Mouse (Mus musculus) layer of hippocampus, postnatal 14 days (tissue): ENCODE data around the gene Zwilch. TPM values are rescaled to one million over a fixed set of nuclear protein-coding genes. Genes with fewer than 3 reads are reported as not detected.
"Not testable (repeated sequence)": the region's sequence is repeated elsewhere in the genome, so short reads cannot be mapped to it uniquely, and the experiment has no call there.

ENCODE experiments used
- DNase-seq, 2 experiments: peaks; one replicate each; pipeline ENCODE4 v3.0.0; 2021 to 2022; ENCODE audit warnings: low spot score in 2 of 2, mixed read lengths in 1 of 2
- total RNA-seq, 2 experiments: library from RNA; stranded (reverse); gene quantifications; 2 replicates each; pipeline ENCODE4 v1.2.3; 2021

The Zwilch gene
- total RNA-seq, 2 experiments from 2014 or later, result 4.8 to 6.2 TPM

- DNase-seq, result not testable (repeated sequence)
Measured at GRCm38 (mm10) chr9:64183295-64183694, 10.4 kb upstream of the Zwilch start.

- peak; percentile 91 for DNase-seq
Measured at GRCm38 (mm10) chr9:64178974-64179646, 6.2 kb upstream of the Zwilch start, which contains the start of gene Snapc5. TSS of gene Snapc5 (plus strand) at chr9:64179274.

GRCm38 (mm10) chr9:64178610-64178973 is 5.7 kb upstream of the Zwilch start:
- no peak for DNase-seq

GRCm38 (mm10) chr9:64175378-64175777 is 2.5 kb upstream of the Zwilch start:
- DNase-seq, result peak; percentile 40 to 73

- no peak for DNase-seq
Measured at GRCm38 (mm10) chr9:64174766-64175165, 1.9 kb upstream of the Zwilch start.

DNA sequence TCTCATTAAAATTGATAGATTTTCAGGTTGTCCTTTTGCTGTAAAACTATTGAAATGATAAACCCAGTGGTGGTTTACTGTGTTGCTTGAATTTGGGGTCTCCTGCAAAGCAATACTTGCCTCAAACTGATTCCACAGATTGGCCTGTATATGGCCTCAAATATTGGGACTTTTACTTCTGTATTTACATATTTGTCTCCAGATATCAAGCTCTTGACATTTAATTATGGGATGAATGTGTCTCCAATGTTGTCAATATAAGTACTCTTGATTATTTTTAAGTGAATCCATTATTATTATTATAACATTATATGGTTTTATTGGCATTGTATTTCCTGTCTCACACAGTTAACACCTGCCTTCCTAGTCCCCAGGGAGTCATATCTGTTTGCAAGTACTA is 1.4 kb upstream of the Zwilch start:
- no peak for DNase-seq

- DNase-seq, result no peak
Measured at GRCm38 (mm10) chr9:64173666-64174220, 839 bp upstream of the Zwilch start.

DNA sequence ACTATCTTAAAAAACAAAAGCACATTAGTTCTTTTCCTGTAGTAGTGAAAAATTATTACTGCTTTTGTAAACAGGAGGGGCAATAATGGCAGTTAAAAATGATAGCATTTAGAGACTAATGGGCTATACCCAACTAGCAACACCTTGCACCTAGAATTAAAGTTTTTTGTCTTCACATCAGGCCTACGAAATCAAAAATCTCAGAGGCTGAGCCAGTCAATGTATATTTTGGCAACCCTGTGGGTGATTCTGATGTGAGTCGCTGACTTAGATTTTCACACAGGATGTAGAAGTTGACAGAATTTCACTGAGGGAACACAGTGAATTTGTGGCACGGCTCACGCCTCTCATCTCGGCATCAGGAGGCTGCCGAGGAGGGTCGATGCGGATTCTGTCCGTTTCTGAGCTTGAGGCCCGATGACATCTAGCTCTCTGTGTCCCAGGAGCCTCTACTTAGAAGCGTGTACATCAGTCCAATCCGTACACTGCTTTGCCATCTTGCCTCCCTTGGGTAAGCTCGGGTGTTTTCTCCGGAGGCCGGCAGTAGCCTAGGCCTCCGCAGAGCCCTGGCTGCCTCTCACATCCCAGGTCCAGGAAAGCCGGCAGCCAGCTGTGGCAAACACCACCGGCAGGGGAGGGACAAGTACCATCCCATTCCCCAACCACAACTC is 624 bp downstream of the Zwilch start:
- no peak for DNase-seq

- not testable (repeated sequence) for DNase-seq
Measured at GRCm38 (mm10) chr9:64169967-64170366, 2.9 kb downstream of the Zwilch start.

- DNase-seq, result no peak
Measured at GRCm38 (mm10) chr9:64160471-64160870, 12.4 kb downstream of the Zwilch start.

DNA sequence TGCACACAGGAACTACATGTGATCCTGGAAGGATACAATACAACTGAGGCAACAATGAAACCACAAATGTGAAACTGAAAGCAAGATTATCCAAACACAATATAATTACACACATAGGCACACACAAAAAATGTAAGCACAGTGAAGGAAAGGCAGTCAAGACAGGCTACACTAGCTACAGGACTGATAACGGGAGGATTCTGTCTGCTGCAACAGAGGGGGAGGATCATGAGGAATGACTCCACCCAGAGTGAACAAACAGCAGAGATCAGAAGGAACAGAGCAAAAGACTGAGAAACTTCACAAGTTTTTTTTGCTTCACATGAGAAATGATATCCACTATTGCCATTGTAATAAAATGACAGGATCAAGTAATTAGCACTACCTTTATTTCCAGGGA is 16.3 kb downstream of the Zwilch start:
- DNase-seq, result no peak

GRCm38 (mm10) chr9:64139879-64140278 is 33.0 kb downstream of the Zwilch start:
- no peak for DNase-seq

- peak; percentile 41 to 57 for DNase-seq
Measured at GRCm38 (mm10) chr9:64138896-64139295, 34.0 kb downstream of the Zwilch start.

DNA sequence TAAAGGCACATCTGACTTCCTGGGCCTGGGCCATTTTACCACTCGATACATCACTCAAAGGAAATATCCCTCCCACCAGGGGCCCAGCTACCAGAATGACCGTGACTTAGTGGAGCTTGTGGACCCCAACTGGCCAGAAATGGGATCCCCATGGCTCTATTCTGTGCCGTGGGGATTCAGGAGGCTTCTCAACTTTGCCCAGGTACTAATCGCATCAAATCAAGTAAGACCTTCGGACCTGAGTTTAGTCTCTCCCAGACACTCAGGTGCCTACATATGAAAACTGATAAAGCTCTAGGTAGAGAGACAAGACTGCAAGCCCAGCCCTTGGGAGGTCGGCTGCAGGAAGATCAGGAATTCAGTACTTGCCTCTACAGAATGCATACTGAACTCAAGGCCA is 41.3 kb downstream of the Zwilch start:
- no peak for DNase-seq

DNA sequence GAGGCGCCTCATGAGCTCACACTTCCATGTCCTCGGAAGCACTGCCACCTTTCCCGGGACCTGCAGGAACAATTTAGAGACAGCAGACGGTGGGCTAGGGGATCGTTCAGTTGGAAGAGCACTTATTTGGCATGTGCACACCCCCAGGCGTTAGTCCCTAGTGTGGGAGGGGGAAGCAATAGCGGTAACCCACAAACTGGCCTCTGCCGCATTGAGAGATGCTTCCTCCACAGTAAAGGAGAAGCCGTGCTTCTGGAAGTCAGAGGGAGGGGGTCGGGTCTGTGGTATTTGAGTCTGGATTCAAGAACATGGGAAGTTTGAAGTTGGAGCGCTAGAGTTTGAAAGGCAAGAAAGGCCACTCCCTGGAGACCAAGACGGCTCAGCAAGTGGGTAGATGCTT is 46.8 kb downstream of the Zwilch start:
- no peak for DNase-seq

DNA sequence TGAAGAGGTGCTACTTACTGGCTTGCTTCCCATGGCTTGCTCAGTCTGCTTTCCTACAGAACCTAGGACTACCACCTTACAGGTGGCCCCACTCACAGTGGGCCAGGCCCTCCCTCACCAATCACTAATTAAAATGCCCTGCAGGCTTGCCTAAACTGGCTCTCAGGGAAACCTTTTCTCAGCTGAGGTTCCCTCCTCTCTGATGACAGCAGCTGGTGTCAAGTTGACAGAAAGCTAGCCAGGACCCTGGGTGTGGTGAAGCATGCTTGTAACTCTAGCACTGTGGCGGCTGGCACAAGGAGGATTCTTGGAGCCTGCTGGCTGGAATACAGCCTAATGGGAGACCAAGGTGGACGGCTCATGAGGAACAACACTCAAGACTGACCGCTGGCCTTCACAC is 47.6 kb downstream of the Zwilch start:
- DNase-seq, result no peak

- not testable (repeated sequence) for DNase-seq
Measured at GRCm38 (mm10) chr9:64124846-64125245, 48.1 kb downstream of the Zwilch start.

DNA sequence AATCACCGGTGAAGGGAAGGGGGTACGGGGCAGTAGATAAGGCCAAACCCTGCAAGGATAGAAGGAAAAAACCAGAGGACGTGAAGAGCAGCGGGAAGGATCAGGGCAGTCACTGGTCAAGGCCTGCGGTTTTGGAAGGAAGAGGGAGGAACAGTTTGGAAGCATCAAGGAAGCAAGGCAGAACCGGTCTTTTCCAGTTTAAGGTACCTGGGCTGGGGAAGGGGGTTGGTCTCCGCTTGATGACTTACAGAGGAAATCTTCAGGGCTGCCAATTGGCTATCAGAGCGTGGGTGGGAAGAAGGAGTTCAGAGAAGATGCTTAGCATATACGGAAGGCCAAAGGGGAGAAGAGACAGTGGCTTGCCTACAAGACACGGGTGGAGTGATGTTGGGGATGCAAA is 50.3 kb downstream of the Zwilch start:
- no peak for DNase-seq

DNA sequence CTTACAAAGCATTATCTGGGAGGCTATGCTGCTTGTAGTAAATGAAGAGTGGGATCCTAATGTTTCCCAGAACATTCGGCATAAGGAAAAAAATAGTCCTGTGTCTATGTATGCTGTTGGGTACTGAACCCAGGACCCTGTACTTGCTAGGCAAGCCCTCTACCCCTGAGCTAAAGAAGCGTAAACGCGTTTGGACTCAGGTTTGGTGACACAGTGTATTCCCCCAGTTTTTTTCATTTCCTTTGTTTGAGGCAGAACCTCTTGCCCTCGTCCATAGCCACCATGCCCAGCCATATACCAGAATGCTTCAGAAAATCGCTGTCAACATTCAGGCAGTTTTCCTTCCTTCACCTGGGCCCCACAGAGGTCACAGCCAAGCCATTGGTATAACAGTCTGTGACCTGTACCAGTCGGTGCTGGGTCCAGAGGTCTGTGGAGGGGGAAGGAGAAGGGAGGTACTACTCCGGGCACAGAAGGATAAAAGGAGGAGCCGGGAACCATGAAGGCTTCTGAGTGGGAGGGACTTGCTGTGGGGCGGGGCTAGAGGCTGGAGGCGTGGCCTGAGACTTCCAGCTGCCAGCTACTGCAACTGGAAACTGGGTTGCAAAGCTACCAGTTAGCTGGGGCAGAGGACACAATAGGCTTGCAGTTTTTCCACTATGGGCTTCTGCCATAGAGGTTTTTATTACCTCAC is 52.2 kb downstream of the Zwilch start:
- DNase-seq, result no peak

DNA sequence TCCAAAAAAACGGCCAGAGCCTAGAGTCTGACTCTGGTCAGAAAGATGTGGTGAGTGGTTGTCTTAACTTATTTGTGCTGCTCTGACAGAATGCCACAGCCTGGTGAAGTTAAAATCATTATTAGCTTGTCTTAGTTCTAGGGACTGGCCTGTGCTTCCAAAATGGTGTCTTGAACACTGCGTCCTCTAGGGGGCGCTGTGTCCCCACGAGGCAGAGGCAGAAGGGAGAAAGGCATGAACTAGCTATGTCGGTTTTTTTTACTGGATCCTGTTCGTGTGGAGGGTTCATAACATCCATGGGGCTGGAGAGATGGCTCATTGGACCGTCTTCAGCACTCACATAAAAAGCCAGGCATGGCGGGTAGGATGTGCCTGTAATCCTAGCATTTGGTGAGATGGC is 53.0 kb downstream of the Zwilch start:
- DNase-seq, result peak; percentile 18 to 39

GRCm38 (mm10) chr9:64116876-64117275 is 56.0 kb downstream of the Zwilch start, which contains the start of gene Lctl:
TSS of gene Lctl (plus strand) at chr9:64117147.
- DNase-seq, result no peak

DNA sequence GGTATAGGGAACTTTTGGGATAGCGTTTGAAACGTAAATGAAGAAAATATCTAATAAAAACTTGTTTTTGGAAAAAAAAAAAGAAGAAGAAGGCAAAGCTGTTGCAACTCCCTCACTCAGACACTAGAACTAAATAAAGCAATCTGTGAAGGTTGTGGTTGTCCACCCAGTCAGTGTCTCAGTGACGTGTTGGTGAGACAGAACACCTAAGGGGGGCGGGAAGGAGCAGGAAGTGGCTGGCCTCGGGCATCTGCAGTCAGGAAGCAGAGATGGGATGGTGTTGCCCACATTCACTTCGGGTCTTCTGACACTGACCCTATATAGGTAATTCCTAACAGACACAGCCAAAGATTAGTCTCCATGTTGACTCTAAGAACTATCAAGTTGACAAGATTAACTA is 57.1 kb downstream of the Zwilch start:
- DNase-seq, result no peak
